Comparison of ENCODE assay signal across 8 mouse cellular contexts in the genomic region with DNA sequence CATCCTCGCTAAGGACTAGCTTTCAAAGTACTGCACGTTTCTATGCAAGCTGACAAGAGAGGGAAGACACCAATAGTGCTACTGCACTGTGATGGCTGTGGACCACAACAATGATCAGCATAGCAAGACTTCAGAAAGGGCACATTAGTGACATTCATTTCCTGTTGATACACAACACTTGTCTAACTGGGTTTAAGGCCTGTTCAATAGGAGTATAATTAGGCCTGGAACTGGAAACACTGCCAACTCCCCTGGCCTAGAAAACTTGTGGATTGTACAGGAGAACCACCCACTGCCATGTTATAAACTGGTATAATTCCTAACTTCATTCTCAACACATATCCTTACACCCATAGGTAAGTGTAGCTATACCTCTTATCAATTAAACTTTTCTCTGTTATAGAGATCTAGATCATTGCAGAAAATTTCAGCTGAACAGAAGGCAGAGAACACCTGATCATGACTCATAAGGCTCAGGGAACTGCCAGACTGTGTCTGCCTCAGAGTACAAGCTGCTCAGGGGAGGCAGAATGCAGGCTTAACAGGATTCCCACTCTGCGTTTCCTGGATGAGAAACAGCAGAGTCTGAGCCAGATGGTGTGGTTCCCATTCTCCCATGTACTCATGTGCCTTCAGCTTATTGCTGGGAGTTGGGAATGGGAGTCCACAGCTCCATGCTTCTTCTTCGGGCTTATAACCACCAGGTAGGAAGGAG.
DNase-seq lines count a peak whose midpoint lies in the region.

No protein-coding gene starts in this region.

- DNase-seq in retina, postnatal 1 day, result peak; percentile 5
- DNase-seq in retina, embryonic 14.5 days (ENCODE audit: low spot score), result no peak
- peak; percentile 70 to 85 for DNase-seq in frontal cortex, postnatal 36 days (ENCODE audit: low spot score in 2 of 2)
- DNase-seq in left cerebral cortex, postnatal 10 days (ENCODE audit: extremely low spot score in 1 of 2, low spot score in 2 of 2), result peak; percentile 20 to 45
- DNase-seq in gastrocnemius, postnatal 4 days (ENCODE audit: low spot score in 2 of 2), result no peak
- DNase-seq in adrenal gland, adult 18-20 months (ENCODE audit: low spot score in 2 of 2), result no peak
- no peak for DNase-seq in heart, adult 11 months
- DNase-seq in adrenal gland, postnatal 36 days, result no peak

- intact Hi-C loops in left cerebral cortex, postnatal 10 days (cut with DNase I), result no loop called here

Comparison
In these comparisons a context has a peak if more than half of its experiments do, and no peak if none do; other contexts are left out.
1. DNase-seq: peak in retina, postnatal 1 day (single experiment), frontal cortex, postnatal 36 days (2 of 2) and left cerebral cortex, postnatal 10 days (2 of 2); none in retina, embryonic 14.5 days (single experiment), gastrocnemius, postnatal 4 days (0 of 2), adrenal gland, adult 18-20 months (0 of 2), heart, adult 11 months (single experiment) and adrenal gland, postnatal 36 days (0 of 2).